Mouse (Mus musculus) pancreas, adult 10 weeks (tissue): ENCODE measurements around the gene 2810021J22Rik. TPM values are rescaled to one million over a fixed set of nuclear protein-coding genes. Genes with fewer than 3 reads are reported as not detected.

Experiments
- polyA plus RNA-seq: library from polyadenylated mRNA; stranded (reverse); fragments of 350-450 nt; fragmentation: Illumina TruSeq; extraction: RNeasy Lipid Tissue Mini Kit (QIAGEN cat#74804); gene quantifications from one replicate; pipeline ENCODE4 v1.2.3, GENCODE M21; 2015; ENCODE audit warnings: low read depth, low replicate concordance; ENCODE audit not compliant: insufficient read depth

The 2810021J22Rik gene
- 2.1 TPM for polyA plus RNA-seq

GRCm38 (mm10) chr11:58867039-58867953 lies at the start of gene 2810021J22Rik:
Gene 2810021J22Rik, plus strand, starts transcription at chr11:58867216.

GRCm38 (mm10) chr11:58828937-58829336 lies 38.1 kb upstream of the 2810021J22Rik start, which contains the start of gene Olfr312:
Gene Olfr312, plus strand, starts transcription at chr11:58829237.

GRCm38 (mm10) chr11:58838951-58839350 lies 28.1 kb upstream of the 2810021J22Rik start, which contains the start of gene Olfr311:
Gene Olfr311, plus strand, starts transcription at chr11:58839251.

GRCm38 (mm10) chr11:58846919-58847461 lies 20.0 kb upstream of the 2810021J22Rik start, which contains the start of gene Gm12258:
Gene Gm12258, plus strand, starts transcription at chr11:58847158.

GRCm38 (mm10) chr11:58903511-58904409 lies 36.7 kb downstream of the 2810021J22Rik start, which contains the start of gene Zfp39:
Gene Zfp39, minus strand, starts transcription at chr11:58904225.

GRCm38 (mm10) chr11:58917745-58918366 lies 50.8 kb downstream of the 2810021J22Rik start, which contains the start of gene Btnl10:
Gene Btnl10, plus strand, starts transcription at chr11:58917908.

Other genes with a start within 250 kb of the 2810021J22Rik start
- gene Olfr323, start 236.7 kb upstream of the 2810021J22Rik start, polyA plus RNA-seq, result not detected
- not detected for gene Trim58, start 226.8 kb upstream of the 2810021J22Rik start, polyA plus RNA-seq
- not detected for gene Olfr322, start 208.4 kb upstream of the 2810021J22Rik start, polyA plus RNA-seq
- gene Olfr320, start 186.1 kb upstream of the 2810021J22Rik start, polyA plus RNA-seq, result not detected
- gene Olfr319, start 168.1 kb upstream of the 2810021J22Rik start, polyA plus RNA-seq, result not detected
- gene Olfr318, start 143.2 kb upstream of the 2810021J22Rik start, polyA plus RNA-seq, result not detected
- gene Olfr317, start 128.0 kb upstream of the 2810021J22Rik start, polyA plus RNA-seq, result not detected
- gene Olfr316, start 114.5 kb upstream of the 2810021J22Rik start, polyA plus RNA-seq, result not detected
- gene Olfr315, start 94.0 kb upstream of the 2810021J22Rik start, polyA plus RNA-seq, result not detected
- not detected for gene Olfr314, start 84.3 kb upstream of the 2810021J22Rik start, polyA plus RNA-seq
- 10.9 TPM for gene Fam183b, start 65.3 kb upstream of the 2810021J22Rik start, polyA plus RNA-seq
- gene Olfr313, start 52.2 kb upstream of the 2810021J22Rik start, polyA plus RNA-seq, result not detected
- gene Olfr312, start 38.0 kb upstream of the 2810021J22Rik start, polyA plus RNA-seq, result not detected
- not detected for gene Olfr311, start 28.0 kb upstream of the 2810021J22Rik start, polyA plus RNA-seq
- 3.5 TPM for gene Gm12258, start 20.1 kb upstream of the 2810021J22Rik start, polyA plus RNA-seq
- 0.94 TPM for gene Zfp39, start 37.0 kb downstream of the 2810021J22Rik start, polyA plus RNA-seq
- gene Btnl10, start 50.7 kb downstream of the 2810021J22Rik start, polyA plus RNA-seq, result not detected
- gene Rnf187, start 71.7 kb downstream of the 2810021J22Rik start, polyA plus RNA-seq, result 27.0 TPM
- gene Hist3h2ba, start 81.7 kb downstream of the 2810021J22Rik start, polyA plus RNA-seq, result not detected
- 4.9 TPM for gene Hist3h2a, start 87.5 kb downstream of the 2810021J22Rik start, polyA plus RNA-seq
- gene Trim17, start 87.5 kb downstream of the 2810021J22Rik start, polyA plus RNA-seq, result not detected
- gene Trim11, start 110.9 kb downstream of the 2810021J22Rik start, polyA plus RNA-seq, result 11.7 TPM